Mouse (Mus musculus) liver, embryonic 11.5 days (tissue): ENCODE measurements around the gene A630095N17Rik. TPM values are rescaled to one million over a fixed set of nuclear protein-coding genes. Genes with fewer than 3 reads are reported as not detected.
"Not testable (repeated sequence)": the region's sequence is repeated elsewhere in the genome, so short reads cannot be mapped to it uniquely, and the experiment has no call there.

Experiments used
- ATAC-seq: fragments of 200-750 bp; cut with Nextera tagmentation; replicated peaks from 2 replicates; pipeline ENCODE4 v1.8.0; 2017; ENCODE audit warnings: moderate number of reproducible peaks, mild to moderate bottlenecking, moderate TSS enrichment, moderate library complexity; ENCODE audit not compliant: low FRiP score
- DNase-seq: peaks from one replicate; pipeline ENCODE4 v3.0.0-alpha.2; 2017; ENCODE audit warnings: low spot score
- H3K27ac ChIP-seq: fragments of 300-500 bp; sonication (generic); 2 replicates; pipeline ENCODE4 v1.5.1; 2014; ENCODE audit warnings: mild to moderate bottlenecking, low read depth, low read length, control low read depth
- H3K27me3 ChIP-seq: fragments of 300-500 bp; sonication (generic); replicated peaks from 2 replicates; pipeline ENCODE4 v1.6.1; 2014; ENCODE audit warnings: low read length, mixed read lengths; ENCODE audit not compliant: control insufficient read depth, insufficient read depth
- H3K36me3 ChIP-seq: fragments of 300-500 bp; sonication (generic); 2 replicates; pipeline ENCODE4 v1.6.1; 2014; ENCODE audit warnings: mild to moderate bottlenecking, low read length, moderate library complexity, mixed read lengths; ENCODE audit not compliant: control insufficient read depth, insufficient read depth
- H3K4me1 ChIP-seq: fragments of 300-500 bp; sonication (generic); replicated peaks from 2 replicates; pipeline ENCODE4 v1.6.1; 2014; ENCODE audit warnings: low read length, mixed read lengths; ENCODE audit not compliant: control insufficient read depth, insufficient read depth
- H3K4me2 ChIP-seq: fragments of 300-500 bp; sonication (generic); 2 replicates; pipeline ENCODE4 v1.6.1; 2014; ENCODE audit warnings: mild to moderate bottlenecking, control low read depth, moderate library complexity
- H3K4me3 ChIP-seq: fragments of 300-500 bp; sonication (generic); 2 replicates; pipeline ENCODE4 v1.5.1; 2014; ENCODE audit warnings: low read depth, low read length, control low read depth
- H3K9ac ChIP-seq: fragments of 300-500 bp; sonication (generic); 2 replicates; pipeline ENCODE4 v1.6.1; 2014; ENCODE audit warnings: low read depth, low read length, control low read depth
- H3K9me3 ChIP-seq: fragments of 300-500 bp; sonication (generic); 2 replicates; pipeline ENCODE4 v1.6.1; 2016; ENCODE audit warnings: low read length, inconsistent platforms, mixed read lengths; ENCODE audit not compliant: control insufficient read depth
- WGBS: fragments of 180-500 bp; shearing (Covaris S2); extraction: QIAGEN DNeasy Blood & Tissue Kit; methylation state at CpG from one replicate; pipeline ENCODE4 v1.1.7; 2014; 5-methylcytosine and 5-hydroxymethylcytosine counted together
- polyA plus RNA-seq: library from polyadenylated mRNA; unstranded; fragments of >200 nt; fragmentation: Nextera tagmentation; extraction: Ambion mirVana; gene quantifications from 2 replicates; pipeline ENCODE4 v1.2.1, GENCODE M21; 2014

The A630095N17Rik gene
- polyA plus RNA-seq, 1 experiment from 2014 or later, result not detected

DNA sequence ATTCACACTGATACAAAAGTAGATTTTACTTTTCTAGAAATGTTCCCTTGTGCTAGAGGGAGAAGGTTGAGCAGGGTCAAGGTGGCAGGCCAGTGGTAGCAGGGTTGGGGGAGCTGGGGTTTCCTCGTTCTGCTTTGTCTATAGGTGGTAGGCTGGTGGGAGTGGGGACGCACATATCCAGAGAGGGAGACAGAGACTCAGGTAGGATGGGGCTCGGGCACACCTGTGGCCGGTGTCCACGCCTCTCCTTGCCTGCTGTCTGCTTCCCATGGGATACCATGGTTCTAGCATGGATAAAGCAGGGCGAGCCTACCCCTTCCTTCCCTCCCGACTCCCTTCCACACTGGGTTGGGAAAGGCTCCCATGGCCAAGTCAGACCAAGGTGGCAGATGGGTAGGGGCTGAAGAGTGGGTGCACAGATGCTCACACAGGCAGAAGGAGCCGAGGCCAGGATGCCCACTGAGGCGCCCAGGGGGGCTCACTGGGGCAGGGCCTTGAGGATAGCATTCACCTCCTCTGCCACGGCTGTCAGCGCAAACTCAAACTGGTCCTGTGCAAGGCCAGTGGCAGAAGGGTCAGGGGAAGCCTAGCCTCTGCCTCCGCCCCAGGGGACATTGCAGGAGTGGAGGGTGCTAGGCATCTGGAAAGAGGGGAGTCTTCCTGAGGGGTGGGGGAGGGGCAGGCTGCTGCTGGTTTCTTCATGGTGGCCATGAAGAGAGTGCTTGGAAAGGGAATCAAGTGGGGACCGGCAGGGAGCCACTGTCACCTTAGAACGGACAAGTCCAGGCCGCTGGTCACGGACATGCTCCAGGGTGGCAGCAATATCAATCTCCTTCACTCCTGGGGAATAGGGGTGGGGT lies 15.4 kb upstream of the A630095N17Rik start:
- ATAC-seq, result no peak
- Histone ChIP-seq H3K9me3 (no peaks in the 10 kb centered on the region), H3K4me1 (peaks cover 12% of the 10 kb centered on the region), H3K9ac (no peak overlapping the region), H3K4me2 (no peak overlapping the region), H3K4me3 (no peak overlapping the region), H3K27ac (no peak overlapping the region), H3K36me3 (no peaks in the 10 kb centered on the region; the same call in 1 of the 2 replicates), H3K27me3 (no peaks in the 10 kb centered on the region; the same call in 1 of the 2 replicates)
- 82% methylated on average over 16 of the region's 16 CpGs for WGBS
- DNase-seq, result no peak

DNA sequence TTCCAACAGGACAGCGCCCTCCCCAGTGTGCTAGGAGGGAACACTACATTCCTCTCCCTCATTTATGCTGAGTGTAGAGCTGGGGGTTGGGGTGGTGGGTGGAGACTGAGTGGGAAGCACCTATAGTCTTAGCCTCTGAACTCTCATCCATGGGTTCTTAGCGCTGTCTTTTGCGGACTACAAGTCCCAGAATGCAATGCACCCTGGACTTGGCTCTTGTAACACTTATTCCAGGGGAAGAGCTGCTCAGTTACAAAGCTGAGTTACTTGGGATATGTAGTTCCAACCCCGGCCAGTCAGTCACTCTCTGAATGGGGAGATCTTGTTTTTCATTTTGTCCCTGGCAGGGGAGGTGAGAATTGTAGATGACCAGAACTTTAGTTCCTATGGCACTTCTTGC lies 12.9 kb upstream of the A630095N17Rik start:
- no peak overlapping the region for H3K27ac ChIP-seq
- H3K4me1 ChIP-seq, result peaks cover 10% of the 10 kb centered on the region
- ATAC-seq (peak; percentile 69), DNase-seq (no peak)
- H3K4me2 ChIP-seq, result no peak overlapping the region
- H3K36me3 ChIP-seq, result no peaks in the 10 kb centered on the region; the same call in 1 of the 2 replicates
- no peaks in the 10 kb centered on the region for H3K9me3 ChIP-seq
- 22% methylated on average over 4 of the region's 4 CpGs for WGBS
- no peak overlapping the region for H3K9ac ChIP-seq
- H3K4me3 ChIP-seq, result no peak overlapping the region
- no peaks in the 10 kb centered on the region; the same call in 1 of the 2 replicates for H3K27me3 ChIP-seq

DNA sequence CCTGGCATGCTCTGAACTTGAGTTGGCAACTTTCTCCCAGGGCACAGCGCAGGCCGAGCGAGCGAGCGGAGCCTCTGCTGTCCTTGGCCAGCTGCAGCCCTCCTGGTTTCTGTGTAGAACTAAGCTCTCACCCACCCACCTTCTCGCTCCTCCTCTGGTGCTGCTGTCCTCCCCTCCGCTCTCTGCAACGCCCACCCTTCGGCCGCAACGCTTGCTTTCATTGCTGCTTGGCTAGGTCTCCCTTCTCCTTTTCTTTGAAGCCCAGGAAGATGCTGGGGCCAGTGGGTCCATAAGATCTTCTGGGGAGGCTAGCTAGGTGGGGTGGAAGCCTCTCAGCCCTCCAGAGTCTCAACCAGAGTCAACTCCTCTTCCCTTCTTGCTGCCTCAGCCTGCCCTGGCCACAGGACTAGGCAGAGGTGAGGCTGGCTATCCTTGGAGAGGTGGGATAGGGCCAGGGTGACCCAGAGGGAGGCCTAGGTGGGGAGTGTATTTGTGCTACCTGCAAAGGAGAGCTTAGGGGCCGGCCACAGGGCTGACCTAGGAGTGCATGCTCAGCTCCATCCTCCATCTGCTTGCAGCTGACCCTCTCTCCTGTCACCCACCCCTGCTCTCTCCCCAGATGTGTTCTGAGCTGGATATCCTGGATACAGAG lies 12.4 kb upstream of the A630095N17Rik start:
- no peaks in the 10 kb centered on the region for H3K9me3 ChIP-seq
- DNase-seq, result no peak
- peaks cover 10% of the 10 kb centered on the region for H3K4me1 ChIP-seq
- no peaks in the 10 kb centered on the region; the same call in 1 of the 2 replicates for H3K27me3 ChIP-seq
- H3K4me3 ChIP-seq, result no peak overlapping the region
- ATAC-seq, result no peak
- WGBS, result 88% methylated on average over 12 of the region's 12 CpGs
- no peak overlapping the region for H3K9ac ChIP-seq
- H3K36me3 ChIP-seq, result no peaks in the 10 kb centered on the region; the same call in 1 of the 2 replicates
- H3K4me2 ChIP-seq, result no peak overlapping the region
- no peak overlapping the region for H3K27ac ChIP-seq

DNA sequence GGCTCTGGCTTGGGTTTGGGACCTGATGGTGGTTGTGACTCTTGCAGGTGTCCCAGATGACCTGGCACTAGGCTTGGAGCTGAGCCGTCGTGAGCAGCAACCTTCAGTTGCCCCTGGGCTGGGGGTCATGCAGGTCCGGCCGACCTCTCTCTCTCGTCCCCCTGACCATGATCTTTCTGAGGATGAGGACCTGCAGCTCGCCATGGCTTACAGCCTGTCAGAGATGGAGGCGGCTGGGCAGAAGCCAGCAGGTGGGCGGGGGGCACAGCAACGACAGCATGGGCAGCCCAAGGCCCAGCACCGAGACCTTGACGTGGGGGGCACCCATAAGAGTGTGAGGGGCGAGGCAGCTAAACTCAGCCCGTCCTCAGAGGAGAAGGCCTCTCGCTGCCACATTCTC lies 11.5 kb upstream of the A630095N17Rik start:
- 88% methylated on average over 14 of the region's 14 CpGs for WGBS

DNA sequence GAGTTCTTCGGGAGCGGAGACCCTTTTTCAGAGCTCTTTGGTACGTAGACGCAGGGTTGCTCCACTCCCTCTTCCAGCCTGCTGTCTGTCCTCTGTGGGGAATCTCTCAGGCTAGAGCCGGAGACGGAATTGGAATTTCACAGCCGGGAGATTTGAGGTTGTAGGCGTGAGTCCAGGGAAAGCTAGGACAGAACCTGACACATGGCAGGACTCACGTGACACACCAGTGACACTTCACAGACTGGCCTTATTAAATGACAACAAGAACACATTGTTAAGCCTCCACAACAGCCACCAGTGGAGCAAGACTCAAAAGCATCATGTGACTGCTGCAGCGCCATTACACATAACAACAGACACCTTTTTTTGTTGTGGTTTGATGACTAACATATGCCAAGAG lies 7.7 kb upstream of the A630095N17Rik start:
- no peaks in the 10 kb centered on the region; the same call in 1 of the 2 replicates for H3K36me3 ChIP-seq
- H3K27me3 ChIP-seq, result no peaks in the 10 kb centered on the region
- no peak overlapping the region for H3K4me2 ChIP-seq
- H3K9me3 ChIP-seq, result no peaks in the 10 kb centered on the region
- WGBS, result 89% methylated on average over 10 of the region's 10 CpGs
- no peak overlapping the region for H3K27ac ChIP-seq
- peaks cover 4% of the 10 kb centered on the region; the same call in 1 of the 2 replicates for H3K4me1 ChIP-seq
- no peak overlapping the region for H3K9ac ChIP-seq
- ATAC-seq, result no peak
- H3K4me3 ChIP-seq, result no peak overlapping the region
- DNase-seq, result no peak

More for the DNA sequence above, 11.5 kb upstream of the A630095N17Rik start:
- no peak overlapping the region for H3K9ac ChIP-seq
- no peak overlapping the region for H3K4me2 ChIP-seq
- no peaks in the 10 kb centered on the region for H3K9me3 ChIP-seq
- no peak overlapping the region for H3K27ac ChIP-seq
- H3K4me1 ChIP-seq, result peaks cover 8% of the 10 kb centered on the region
- DNase-seq, result no peak
- no peak overlapping the region for H3K4me3 ChIP-seq
- no peaks in the 10 kb centered on the region; the same call in 1 of the 2 replicates for H3K27me3 ChIP-seq
- H3K36me3 ChIP-seq, result no peaks in the 10 kb centered on the region; the same call in 1 of the 2 replicates
- ATAC-seq, result no peak

DNA sequence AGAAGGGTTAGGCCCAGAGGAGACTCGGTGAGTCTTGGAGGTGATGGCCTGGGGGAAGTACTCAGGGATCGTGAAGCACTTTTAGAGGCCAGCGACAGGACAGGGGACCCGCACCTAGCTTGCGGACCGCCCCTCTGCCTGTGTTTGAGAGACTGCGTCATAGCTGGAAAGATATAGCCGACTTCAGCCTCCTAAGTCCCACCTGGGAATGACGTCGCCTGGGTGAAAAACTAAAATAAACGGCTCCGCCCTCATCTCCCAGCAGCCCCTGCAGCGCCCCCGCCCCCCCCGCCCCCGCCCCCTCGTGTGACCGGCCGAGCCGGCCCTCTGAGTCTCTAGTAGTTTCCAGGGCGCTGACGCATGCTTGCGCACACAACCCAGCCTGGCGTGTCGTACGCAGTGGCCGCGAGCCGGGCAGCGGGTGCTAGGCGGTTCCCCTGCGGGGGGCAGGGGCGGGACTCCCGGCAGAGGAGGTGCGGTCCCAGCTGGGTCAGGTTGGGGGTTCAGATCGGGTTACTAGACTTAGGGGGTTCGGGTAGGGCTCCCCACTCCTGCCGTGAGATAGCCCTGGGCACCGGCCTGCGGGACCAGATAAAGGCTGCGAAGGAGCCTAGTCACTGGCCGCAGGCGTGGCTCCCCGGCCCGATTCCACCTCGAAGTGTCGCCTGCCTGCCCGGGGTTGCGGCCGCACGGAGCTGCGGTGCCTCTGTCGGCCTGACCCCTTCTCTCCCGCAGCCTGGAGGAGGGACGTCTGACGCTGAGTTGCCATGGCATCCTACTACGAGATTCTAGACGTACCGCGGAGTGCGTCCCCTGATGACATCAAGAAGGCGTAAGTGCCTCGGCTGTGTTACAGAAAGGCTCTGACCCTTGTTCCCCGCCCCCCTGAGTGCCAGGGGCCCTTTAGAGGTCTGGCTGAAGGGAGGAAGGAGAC lies 4.5 kb upstream of the A630095N17Rik start, which contains the start of gene Dnajb2:
Gene Dnajb2, plus strand, starts transcription at position 290 of the 934 bp plus-strand sequence.
- 2% methylated on average over 60 of the region's 64 CpGs for WGBS
- DNase-seq, result peak; percentile 81
- H3K4me1 ChIP-seq, result peaks cover 4% of the 10 kb centered on the region; the same call in 1 of the 2 replicates

DNA sequence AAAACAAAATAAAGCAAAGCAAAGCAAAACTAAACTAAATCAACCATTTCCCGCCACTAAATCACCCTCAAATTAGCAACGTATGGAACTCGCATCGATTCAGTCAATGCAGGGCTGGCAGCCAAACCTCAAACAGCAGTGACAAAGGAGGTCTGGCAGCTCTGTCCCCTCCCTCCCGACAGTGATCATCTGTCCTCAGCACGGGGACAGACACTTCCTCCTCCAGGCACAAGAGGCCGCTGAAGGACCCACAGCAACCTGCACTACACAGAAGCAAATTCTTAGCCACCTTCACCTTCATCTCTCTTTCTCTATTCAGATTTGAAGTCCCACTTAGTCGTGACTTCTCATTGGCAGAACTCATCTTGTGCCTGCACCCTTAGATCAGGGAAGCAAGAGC lies 2.7 kb upstream of the A630095N17Rik start:
- Histone ChIP-seq H3K4me3 (no peak overlapping the region), H3K27me3 (no peaks in the 10 kb centered on the region), H3K9ac (no peak overlapping the region), H3K36me3 (no peaks in the 10 kb centered on the region), H3K4me1 (peaks cover 4% of the 10 kb centered on the region; the same call in 1 of the 2 replicates), H3K27ac (no peak overlapping the region), H3K9me3 (no peaks in the 10 kb centered on the region), H3K4me2 (no peak overlapping the region)
- ATAC-seq, result peak; percentile 48
- DNase-seq, result no peak
- WGBS, result 2% methylated on average over 8 of the region's 8 CpGs

More for the DNA sequence above, 4.5 kb upstream of the A630095N17Rik start, which contains the start of gene Dnajb2:
- ATAC-seq, result peak; percentile 89
- peak within 1 kb of the TSS; percentile 76 for H3K9ac ChIP-seq
- no peaks in the 10 kb centered on the region for H3K9me3 ChIP-seq
- H3K27ac ChIP-seq, result peak within 1 kb of the TSS; percentile 93
- no peaks in the 10 kb centered on the region for H3K36me3 ChIP-seq
- no peaks in the 10 kb centered on the region for H3K27me3 ChIP-seq
- H3K4me2 ChIP-seq, result peak within 1 kb of the TSS; percentile 90
- H3K4me3 ChIP-seq, result peak within 1 kb of the TSS; percentile 66

DNA sequence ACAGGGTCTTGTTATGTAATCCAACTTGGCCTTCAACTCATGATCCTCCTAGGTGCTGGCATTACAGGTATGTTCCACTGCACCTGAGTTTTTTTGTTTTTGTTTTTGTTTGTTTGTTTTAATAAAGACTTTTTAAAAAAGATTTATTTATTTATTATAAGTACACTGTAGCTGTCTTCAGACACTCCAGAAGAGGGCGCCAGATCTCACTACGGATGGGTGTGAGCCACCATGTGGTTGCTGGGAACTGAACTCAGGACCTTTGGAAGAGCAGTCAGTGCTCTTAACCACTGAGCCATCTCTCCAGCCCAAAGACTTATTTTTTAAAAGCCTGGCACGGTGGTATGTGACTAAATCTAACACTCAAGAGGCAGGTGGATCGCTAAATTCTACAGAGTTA lies 587 bp upstream of the A630095N17Rik start:
- ATAC-seq, H3K4me3 ChIP-seq, H3K27me3 ChIP-seq, H3K4me2 ChIP-seq, H3K9ac ChIP-seq, H3K9me3 ChIP-seq, DNase-seq, H3K36me3 ChIP-seq, H3K27ac ChIP-seq, H3K4me1 ChIP-seq: not testable (repeated sequence)
- WGBS, result 54% methylated on average over 4 of the region's 4 CpGs
